Mouse (Mus musculus): ENCODE measurements around the gene Krt16. TPM values are rescaled to one million over a fixed set of nuclear protein-coding genes. Genes with fewer than 3 reads are reported as not detected.
"Not testable (repeated sequence)": the region's sequence is repeated elsewhere in the genome, so short reads cannot be mapped to it uniquely, and the experiment has no call there.

The Krt16 gene
- polyA plus RNA-seq, 1 experiment from 2014 or later = not detected

- no peak overlapping the region for H3K9ac ChIP-seq (ENCODE audit: low read length)
- H3K4me3 ChIP-seq (ENCODE audit: low read depth, low read length) = no peak overlapping the region
- 81% methylated on average over 9 of the region's 9 CpGs for WGBS
- no peak overlapping the region for H3K4me2 ChIP-seq (ENCODE audit: low read length)
- ATAC-seq = no peak
- no peaks in the 10 kb centered on the region for H3K4me1 ChIP-seq (ENCODE audit: control insufficient read depth, insufficient read depth, low read length)
- no peaks in the 10 kb centered on the region for H3K9me3 ChIP-seq (replicated peaks; ENCODE audit: control insufficient read depth, low read length)
- H3K36me3 ChIP-seq (ENCODE audit: control insufficient read depth, insufficient read depth, low read length) = no peaks in the 10 kb centered on the region
- no peaks in the 10 kb centered on the region for H3K27me3 ChIP-seq (replicated peaks; ENCODE audit: control insufficient read depth, insufficient read depth, low read length)
- no peak overlapping the region for H3K27ac ChIP-seq (ENCODE audit: low read depth, low read length)
- no peak for DNase-seq (ENCODE audit: low spot score)
Measured at GRCm38 (mm10) chr11:100261235-100261605, 12.5 kb upstream of the Krt16 start.

- Histone ChIP-seq H3K27me3 (replicated peaks; ENCODE audit: control insufficient read depth, insufficient read depth, low read length) (no peaks in the 10 kb centered on the region), H3K9me3 (replicated peaks; ENCODE audit: control insufficient read depth, low read length) (no peaks in the 10 kb centered on the region), H3K4me3 (ENCODE audit: low read depth, low read length) (no peak within 1 kb of the TSS), H3K36me3 (ENCODE audit: control insufficient read depth, insufficient read depth, low read length) (no peaks in the 10 kb centered on the region), H3K4me2 (ENCODE audit: low read length) (no peak within 1 kb of the TSS), H3K27ac (ENCODE audit: low read depth, low read length) (no peak within 1 kb of the TSS), H3K9ac (ENCODE audit: low read length) (no peak within 1 kb of the TSS), H3K4me1 (ENCODE audit: control insufficient read depth, insufficient read depth, low read length) (no peaks in the 10 kb centered on the region)
- 73% methylated on average over 20 of the region's 21 CpGs for WGBS
- peak; percentile 26 for DNase-seq (ENCODE audit: low spot score)
- ATAC-seq = no peak
Measured at GRCm38 (mm10) chr11:100260514-100261234, 12.0 kb upstream of the Krt16 start, which contains the start of gene Krt17. Gene Krt17 (minus strand): TSS chr11:100261029.

- 96% methylated on average over 9 of the region's 9 CpGs for WGBS
- Histone ChIP-seq H3K9ac (ENCODE audit: low read length) (no peak overlapping the region), H3K9me3 (replicated peaks; ENCODE audit: control insufficient read depth, low read length) (no peaks in the 10 kb centered on the region), H3K27me3 (replicated peaks; ENCODE audit: control insufficient read depth, insufficient read depth, low read length) (no peaks in the 10 kb centered on the region), H3K36me3 (ENCODE audit: control insufficient read depth, insufficient read depth, low read length) (no peaks in the 10 kb centered on the region), H3K4me2 (ENCODE audit: low read length) (no peak overlapping the region), H3K4me1 (ENCODE audit: control insufficient read depth, insufficient read depth, low read length) (no peaks in the 10 kb centered on the region), H3K27ac (ENCODE audit: low read depth, low read length) (no peak overlapping the region), H3K4me3 (ENCODE audit: low read depth, low read length) (no peak overlapping the region)
- DNase-seq (ENCODE audit: low spot score) (no peak), ATAC-seq (no peak)
Measured at GRCm38 (mm10) chr11:100259079-100259478, 10.4 kb upstream of the Krt16 start.

- ATAC-seq (no peak), DNase-seq (ENCODE audit: low spot score) (no peak)
- Histone ChIP-seq H3K4me1 (ENCODE audit: control insufficient read depth, insufficient read depth, low read length) (no peaks in the 10 kb centered on the region), H3K27ac (ENCODE audit: low read depth, low read length) (no peak overlapping the region), H3K4me2 (ENCODE audit: low read length) (no peak overlapping the region), H3K4me3 (ENCODE audit: low read depth, low read length) (no peak overlapping the region), H3K9me3 (replicated peaks; ENCODE audit: control insufficient read depth, low read length) (no peaks in the 10 kb centered on the region), H3K9ac (ENCODE audit: low read length) (no peak overlapping the region), H3K36me3 (ENCODE audit: control insufficient read depth, insufficient read depth, low read length) (no peaks in the 10 kb centered on the region), H3K27me3 (replicated peaks; ENCODE audit: control insufficient read depth, insufficient read depth, low read length) (no peaks in the 10 kb centered on the region)
- 97% methylated on average over 1 of the region's 1 CpGs for WGBS
Measured at GRCm38 (mm10) chr11:100257967-100258366, 9.3 kb upstream of the Krt16 start.

GRCm38 (mm10) chr11:100255514-100255913 lies 6.8 kb upstream of the Krt16 start:
- no peak for DNase-seq (ENCODE audit: low spot score)
- H3K27me3 ChIP-seq (replicated peaks; ENCODE audit: control insufficient read depth, insufficient read depth, low read length) = no peaks in the 10 kb centered on the region
- no peak overlapping the region for H3K4me3 ChIP-seq (ENCODE audit: low read depth, low read length)
- 95% methylated on average over 6 of the region's 6 CpGs for WGBS
- H3K36me3 ChIP-seq (ENCODE audit: control insufficient read depth, insufficient read depth, low read length) = no peaks in the 10 kb centered on the region
- no peak overlapping the region for H3K27ac ChIP-seq (ENCODE audit: low read depth, low read length)
- no peak overlapping the region for H3K9ac ChIP-seq (ENCODE audit: low read length)
- H3K9me3 ChIP-seq (replicated peaks; ENCODE audit: control insufficient read depth, low read length) = no peaks in the 10 kb centered on the region
- no peaks in the 10 kb centered on the region for H3K4me1 ChIP-seq (ENCODE audit: control insufficient read depth, insufficient read depth, low read length)
- no peak for ATAC-seq
- H3K4me2 ChIP-seq (ENCODE audit: low read length) = no peak overlapping the region

GRCm38 (mm10) chr11:100254360-100255090 lies 5.8 kb upstream of the Krt16 start:
- 69% methylated on average over 5 of the region's 5 CpGs for WGBS
- no peaks in the 10 kb centered on the region for H3K27me3 ChIP-seq (replicated peaks; ENCODE audit: control insufficient read depth, insufficient read depth, low read length)
- H3K4me3 ChIP-seq (ENCODE audit: low read depth, low read length) = no peak overlapping the region
- H3K4me1 ChIP-seq (ENCODE audit: control insufficient read depth, insufficient read depth, low read length) = no peaks in the 10 kb centered on the region
- DNase-seq (ENCODE audit: low spot score) (no peak), ATAC-seq (no peak)
- no peaks in the 10 kb centered on the region for H3K9me3 ChIP-seq (replicated peaks; ENCODE audit: control insufficient read depth, low read length)
- H3K36me3 ChIP-seq (ENCODE audit: control insufficient read depth, insufficient read depth, low read length) = no peaks in the 10 kb centered on the region
- H3K4me2 ChIP-seq (ENCODE audit: low read length) = no peak overlapping the region
- H3K9ac ChIP-seq (ENCODE audit: low read length) = no peak overlapping the region
- H3K27ac ChIP-seq (ENCODE audit: low read depth, low read length) = no peak overlapping the region

GRCm38 (mm10) chr11:100246471-100246870 lies 2.2 kb downstream of the Krt16 start:
- not testable (repeated sequence) for H3K4me1 ChIP-seq (ENCODE audit: control insufficient read depth, insufficient read depth, low read length); H3K27ac ChIP-seq (ENCODE audit: low read depth, low read length); H3K27me3 ChIP-seq (replicated peaks; ENCODE audit: control insufficient read depth, insufficient read depth, low read length); H3K4me2 ChIP-seq (ENCODE audit: low read length); H3K36me3 ChIP-seq (ENCODE audit: control insufficient read depth, insufficient read depth, low read length); H3K4me3 ChIP-seq (ENCODE audit: low read depth, low read length); H3K9me3 ChIP-seq (replicated peaks; ENCODE audit: control insufficient read depth, low read length); H3K9ac ChIP-seq (ENCODE audit: low read length); DNase-seq (ENCODE audit: low spot score); ATAC-seq
- 74% methylated on average over 7 of the region's 7 CpGs for WGBS

- H3K4me3 ChIP-seq (ENCODE audit: low read depth, low read length) = not testable (repeated sequence)
Measured at GRCm38 (mm10) chr11:100240272-100240671, 8.4 kb downstream of the Krt16 start.

GRCm38 (mm10) chr11:100221741-100222140 lies 27.0 kb downstream of the Krt16 start:
- no peak for ATAC-seq
- Histone ChIP-seq H3K27ac (ENCODE audit: low read depth, low read length) (no peak overlapping the region), H3K4me1 (ENCODE audit: control insufficient read depth, insufficient read depth, low read length) (no peaks in the 10 kb centered on the region), H3K9ac (ENCODE audit: low read length) (no peak overlapping the region), H3K36me3 (ENCODE audit: control insufficient read depth, insufficient read depth, low read length) (no peaks in the 10 kb centered on the region), H3K4me3 (ENCODE audit: low read depth, low read length) (no peak overlapping the region), H3K9me3 (replicated peaks; ENCODE audit: control insufficient read depth, low read length) (peaks cover 6% of the 10 kb centered on the region), H3K4me2 (ENCODE audit: low read length) (no peak overlapping the region), H3K27me3 (replicated peaks; ENCODE audit: control insufficient read depth, insufficient read depth, low read length) (no peaks in the 10 kb centered on the region)
- no peak for DNase-seq (ENCODE audit: low spot score)
- 40% methylated on average over 8 of the region's 8 CpGs for WGBS

More at GRCm38 (mm10) chr11:100240272-100240671, 8.4 kb downstream of the Krt16 start:
- not testable (repeated sequence) for H3K27ac ChIP-seq (ENCODE audit: low read depth, low read length); H3K4me2 ChIP-seq (ENCODE audit: low read length); DNase-seq (ENCODE audit: low spot score); H3K4me1 ChIP-seq (ENCODE audit: control insufficient read depth, insufficient read depth, low read length); ATAC-seq; H3K36me3 ChIP-seq (ENCODE audit: control insufficient read depth, insufficient read depth, low read length); H3K9ac ChIP-seq (ENCODE audit: low read length); H3K9me3 ChIP-seq (replicated peaks; ENCODE audit: control insufficient read depth, low read length); H3K27me3 ChIP-seq (replicated peaks; ENCODE audit: control insufficient read depth, insufficient read depth, low read length)
- 88% methylated on average over 4 of the region's 4 CpGs for WGBS
